Mouse (Mus musculus) hindbrain, postnatal 0 days (tissue): ENCODE results near the gene Pds5a. TPM values are rescaled to one million over a fixed set of nuclear protein-coding genes. Genes with fewer than 3 reads are reported as not detected.

Source experiments
- ATAC-seq: fragments of 200-750 bp; cut with Nextera tagmentation; 2 replicates; pipeline ENCODE4 v1.8.0; 2017; ENCODE audit warnings: mild to moderate bottlenecking, moderate TSS enrichment, moderate library complexity
- DNase-seq: peaks from one replicate; pipeline ENCODE4 v3.0.0-alpha.2; 2015; ENCODE audit warnings: low spot score
- H3K27ac ChIP-seq: fragments of 300-500 bp; sonication (generic); 2 replicates; pipeline ENCODE4 v1.5.1; 2014; ENCODE audit warnings: mild to moderate bottlenecking
- H3K27me3 ChIP-seq: fragments of 300-500 bp; sonication (generic); 2 replicates; pipeline ENCODE4 v1.6.1; 2014; ENCODE audit warnings: low read length, mixed read lengths; ENCODE audit not compliant: insufficient read depth
- H3K36me3 ChIP-seq: fragments of 300-500 bp; sonication (generic); 2 replicates; pipeline ENCODE4 v1.6.1; 2014; ENCODE audit warnings: low read length, mixed read lengths; ENCODE audit not compliant: insufficient read depth
- H3K4me1 ChIP-seq: fragments of 300-500 bp; sonication (generic); 2 replicates; pipeline ENCODE4 v1.6.1; 2014; ENCODE audit warnings: antibody characterized with exemption, low read length, mixed read lengths; ENCODE audit not compliant: insufficient read depth
- H3K4me2 ChIP-seq: fragments of 300-500 bp; sonication (generic); 2 replicates; pipeline ENCODE4 v1.6.1; 2014; ENCODE audit warnings: low read depth, mild to moderate bottlenecking, low read length, moderate library complexity, mixed read lengths
- H3K4me3 ChIP-seq: fragments of 300-500 bp; sonication (generic); 2 replicates; pipeline ENCODE4 v1.5.1; 2014; ENCODE audit warnings: low read length
- H3K9ac ChIP-seq: fragments of 300-500 bp; sonication (generic); replicated peaks from 2 replicates; pipeline ENCODE4 v1.6.1; 2014; ENCODE audit warnings: mild to moderate bottlenecking, low read length, moderate library complexity, mixed read lengths
- H3K9me3 ChIP-seq: fragments of 300-500 bp; sonication (generic); 2 replicates; pipeline ENCODE4 v1.6.1; 2016; ENCODE audit warnings: low read length, mixed read lengths
- CTCF ChIP-seq: IDR thresholded peaks from 2 replicates; pipeline ENCODE4 v1.5.1; 2016; ENCODE audit warnings: antibody characterized with exemption, control low read depth, low read depth
- WGBS: fragments of 180-500 bp; shearing (Covaris S2); extraction: QIAGEN DNeasy Blood & Tissue Kit; methylation state at CpG from one replicate; pipeline ENCODE4 v1.1.7; 2014; 5-methylcytosine and 5-hydroxymethylcytosine counted together
- polyA plus RNA-seq: library from polyadenylated mRNA; unstranded; fragments of >200 nt; fragmentation: Nextera tagmentation; extraction: Ambion mirVana; gene quantifications from 2 replicates; pipeline ENCODE4 v1.2.1, GENCODE M21; 2015
- total RNA-seq: library from RNA; depleted of rRNA; stranded (reverse); fragments of >200 nt; gene quantifications from 2 replicates; pipeline ENCODE4 v1.2.3, GENCODE M21; 2014

The Pds5a gene
- total and polyA plus RNA-seq, 2 experiments from 2014 or later = 24.9 to 75.5 TPM

- Histone ChIP-seq H3K9ac (no peak overlapping the region), H3K27me3 (no peaks in the 10 kb centered on the region), H3K36me3 (no peaks in the 10 kb centered on the region), H3K4me3 (no peak overlapping the region), H3K4me2 (no peak overlapping the region), H3K9me3 (no peaks in the 10 kb centered on the region), H3K4me1 (no peaks in the 10 kb centered on the region), H3K27ac (no peak overlapping the region)
- peak; percentile 11; the same call in 1 of the 2 replicates for TF ChIP-seq CTCF
- DNase-seq (no peak), ATAC-seq (no peak)
- 88% methylated on average over 3 of the region's 3 CpGs for WGBS
Observed at GRCm38 (mm10) chr5:65667644-65668043, 30.4 kb downstream of the Pds5a start.

DNA sequence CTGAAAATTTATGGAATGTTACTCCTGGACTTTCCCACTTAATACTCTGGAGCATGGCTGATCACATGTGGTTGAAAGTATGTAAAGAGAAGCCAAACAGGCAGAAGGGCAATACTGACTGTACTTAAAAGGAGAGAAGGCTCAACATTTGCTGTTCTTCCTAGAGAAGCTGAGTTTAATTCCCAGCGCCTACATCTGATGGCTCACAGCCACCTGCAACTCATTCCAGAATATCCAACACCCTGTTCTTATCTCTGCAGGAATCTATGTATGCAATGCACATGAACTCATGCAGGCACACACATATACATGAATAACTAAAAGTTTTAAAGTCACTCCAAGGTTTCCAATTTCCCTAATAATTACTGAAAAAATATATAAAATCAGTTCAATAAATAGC is 32.7 kb downstream of the Pds5a start:
- Histone ChIP-seq H3K9ac (no peak overlapping the region), H3K9me3 (no peaks in the 10 kb centered on the region), H3K27me3 (no peaks in the 10 kb centered on the region), H3K4me3 (no peak overlapping the region), H3K4me1 (no peaks in the 10 kb centered on the region), H3K36me3 (no peaks in the 10 kb centered on the region), H3K4me2 (no peak overlapping the region), H3K27ac (no peak overlapping the region)
- TF ChIP-seq CTCF = no peak
- ATAC-seq = no peak
- WGBS = 59% methylated on average over 1 of the region's 1 CpGs
- no peak for DNase-seq

DNA sequence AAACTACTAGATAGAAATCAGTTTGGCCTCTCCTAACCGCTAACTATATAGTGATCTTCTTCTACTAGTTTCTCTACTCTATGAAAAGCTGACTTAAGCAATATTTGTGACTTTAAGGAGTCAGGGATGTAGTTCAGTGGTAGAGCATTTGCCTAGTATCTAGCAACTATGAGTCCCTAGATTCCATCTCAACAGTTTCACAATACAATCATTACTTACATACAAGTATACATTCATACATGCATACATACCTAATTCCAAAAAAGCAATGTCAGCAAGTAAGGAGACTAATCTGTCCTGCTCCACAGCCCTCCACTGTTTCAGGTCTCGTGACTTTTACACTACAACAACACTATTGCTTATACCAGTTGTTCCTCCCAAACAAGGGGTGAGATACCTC is 36.1 kb downstream of the Pds5a start:
- no peak for DNase-seq
- no peak for ATAC-seq
- Histone ChIP-seq H3K4me3 (no peak overlapping the region), H3K9me3 (no peaks in the 10 kb centered on the region), H3K27me3 (no peaks in the 10 kb centered on the region), H3K36me3 (0 out of 2 replicates have a peak, but pooled peaks cover 3% of the 10 kb centered on the region), H3K27ac (no peak overlapping the region), H3K9ac (no peak overlapping the region), H3K4me1 (no peaks in the 10 kb centered on the region), H3K4me2 (no peak overlapping the region)
- WGBS = 96% methylated on average over 2 of the region's 2 CpGs
- no peak for TF ChIP-seq CTCF

DNA sequence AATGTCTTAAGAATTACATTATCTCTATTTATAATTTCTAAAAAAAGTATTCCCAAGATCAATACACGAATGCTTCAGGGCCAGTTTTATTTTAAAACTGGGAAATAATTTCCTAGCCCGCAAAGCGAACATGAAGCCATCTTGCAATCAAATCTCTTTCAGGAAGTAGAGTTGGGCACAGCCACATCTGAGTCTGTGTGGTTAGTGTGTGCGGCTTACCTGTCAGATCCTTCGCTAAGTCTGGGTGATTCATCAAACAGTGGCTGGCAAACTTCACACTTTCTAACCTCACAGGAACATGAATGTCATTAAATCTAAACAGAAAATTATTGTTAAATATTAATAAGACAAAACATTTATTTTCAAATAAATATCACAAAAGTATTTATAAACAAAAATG is 44.3 kb downstream of the Pds5a start:
- no peak for ATAC-seq
- no peak for DNase-seq
- no peaks in the 10 kb centered on the region for H3K27me3 ChIP-seq
- no peaks in the 10 kb centered on the region for H3K9me3 ChIP-seq
- H3K4me3 ChIP-seq = no peak overlapping the region
- no peak overlapping the region for H3K9ac ChIP-seq
- WGBS = 93% methylated on average over 5 of the region's 5 CpGs
- H3K36me3 ChIP-seq = peaks cover 40% of the 10 kb centered on the region
- H3K27ac ChIP-seq = no peak overlapping the region
- H3K4me2 ChIP-seq = no peak overlapping the region
- TF ChIP-seq CTCF = no peak
- H3K4me1 ChIP-seq = no peaks in the 10 kb centered on the region

- no peak overlapping the region for H3K4me2 ChIP-seq
- no peak for ATAC-seq
- no peak overlapping the region for H3K27ac ChIP-seq
- TF ChIP-seq CTCF = no peak
- no peaks in the 10 kb centered on the region for H3K4me1 ChIP-seq
- WGBS = 95% methylated on average over 1 of the region's 1 CpGs
- no peak overlapping the region for H3K4me3 ChIP-seq
- no peaks in the 10 kb centered on the region for H3K27me3 ChIP-seq
- H3K9me3 ChIP-seq = no peaks in the 10 kb centered on the region
- DNase-seq = no peak
- H3K36me3 ChIP-seq = peaks cover 34% of the 10 kb centered on the region
- no peak overlapping the region for H3K9ac ChIP-seq
Observed at GRCm38 (mm10) chr5:65638896-65639295, 59.2 kb downstream of the Pds5a start.

GRCm38 (mm10) chr5:65624340-65624739 is 73.7 kb downstream of the Pds5a start:
- no peaks in the 10 kb centered on the region for H3K9me3 ChIP-seq
- no peak for TF ChIP-seq CTCF
- no peak overlapping the region for H3K4me3 ChIP-seq
- peaks cover 13% of the 10 kb centered on the region; the same call in 1 of the 2 replicates for H3K36me3 ChIP-seq
- ATAC-seq (no peak), DNase-seq (no peak)
- no peak overlapping the region for H3K4me2 ChIP-seq
- no peak overlapping the region for H3K9ac ChIP-seq
- H3K4me1 ChIP-seq = no peaks in the 10 kb centered on the region
- H3K27me3 ChIP-seq = no peaks in the 10 kb centered on the region
- no peak overlapping the region for H3K27ac ChIP-seq

GRCm38 (mm10) chr5:65613152-65613924 is 84.7 kb downstream of the Pds5a start:
- peaks cover 18% of the 10 kb centered on the region for H3K36me3 ChIP-seq
- TF ChIP-seq CTCF = no peak

More at GRCm38 (mm10) chr5:65613152-65613924, 84.7 kb downstream of the Pds5a start:
- WGBS = 88% methylated on average over 9 of the region's 9 CpGs
- DNase-seq (no peak), ATAC-seq (no peak)
- Histone ChIP-seq H3K27ac (no peak overlapping the region), H3K4me3 (no peak overlapping the region), H3K9ac (no peak overlapping the region), H3K4me2 (no peak overlapping the region), H3K27me3 (no peaks in the 10 kb centered on the region), H3K9me3 (no peaks in the 10 kb centered on the region), H3K4me1 (no peaks in the 10 kb centered on the region)
